Mouse (Mus musculus): ENCODE measurements at regions not wholly inside any gene's neighbourhood (a gene's known extent, or its start where the extent isn't known, plus 50 kb on each side); places are given as distances from the start of the nearest gene placed in this dataset.

DNA sequence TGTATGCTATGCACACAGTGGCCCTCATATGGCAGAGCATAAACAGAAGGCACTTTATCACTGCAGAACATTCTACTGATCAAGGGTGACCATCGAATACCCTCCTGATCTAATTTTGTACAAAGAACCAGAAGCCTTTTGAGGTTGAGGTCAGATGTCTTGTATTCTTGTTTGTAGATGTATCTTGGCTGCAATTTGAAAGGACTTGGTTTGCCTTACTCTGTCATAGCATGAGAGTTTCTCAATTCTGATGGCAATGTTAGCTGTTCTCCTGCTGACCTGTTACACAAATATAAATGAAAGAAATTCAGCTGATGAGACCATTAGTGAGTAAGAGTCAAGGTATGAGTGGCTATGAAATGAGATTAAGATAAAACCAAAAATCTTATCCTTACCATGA is 199.1 kb upstream of the Aldoart1 start:
- no peaks in the 10 kb centered on the region for H3K36me3 ChIP-seq
- H3K9me3 ChIP-seq (replicated peaks), result no peaks in the 10 kb centered on the region
- WGBS, result 85% methylated on average over 1 of the region's 1 CpGs
- H3K4me3 ChIP-seq, result no peak overlapping the region
- H3K27ac ChIP-seq, result no peak overlapping the region
- DNase-seq (ENCODE audit: low spot score), result no peak
- no peaks in the 10 kb centered on the region for H3K4me1 ChIP-seq
- H3K27me3 ChIP-seq (ENCODE audit: low read depth, poor library complexity, severe bottlenecking), result peaks cover 45% of the 10 kb centered on the region

- H3K27me3 ChIP-seq (ENCODE audit: low read depth, poor library complexity, severe bottlenecking), result peaks cover 53% of the 10 kb centered on the region
- H3K36me3 ChIP-seq, result no peaks in the 10 kb centered on the region
- H3K27ac ChIP-seq, result no peak overlapping the region
- H3K4me1 ChIP-seq, result peaks cover 5% of the 10 kb centered on the region; the same call in 1 of the 2 replicates
- H3K4me3 ChIP-seq, result no peak overlapping the region
- H3K9me3 ChIP-seq (replicated peaks), result no peaks in the 10 kb centered on the region
- WGBS, result 74% methylated on average over 2 of the region's 2 CpGs
- no peak for DNase-seq (ENCODE audit: low spot score)
These were observed 195.4 kb upstream of the Aldoart1 start for GRCm38 (mm10) chr4:73047804-73048203.

DNA sequence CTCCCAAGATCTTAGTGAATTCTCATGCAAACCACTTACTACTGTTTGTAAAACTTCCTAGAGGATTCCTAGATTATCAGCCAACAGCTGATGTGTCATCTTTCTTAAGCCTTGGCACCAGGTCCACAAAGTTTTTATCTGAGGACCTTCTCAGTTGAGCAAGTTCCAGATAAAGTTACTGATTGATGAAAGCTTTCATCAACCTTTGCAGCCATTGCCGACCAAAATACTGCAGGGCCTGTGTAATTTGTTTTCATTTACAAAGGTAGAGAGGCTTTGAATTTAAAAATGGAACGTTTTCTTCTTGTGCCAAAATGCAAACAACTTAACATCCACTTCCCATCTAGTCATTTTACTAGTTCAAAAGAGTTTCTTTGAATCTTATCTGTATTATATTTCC is 191.9 kb upstream of the Aldoart1 start:
- Histone ChIP-seq H3K36me3 (no peaks in the 10 kb centered on the region), H3K9me3 (replicated peaks) (no peaks in the 10 kb centered on the region)
- 19% methylated on average over 2 of the region's 2 CpGs for WGBS

DNA sequence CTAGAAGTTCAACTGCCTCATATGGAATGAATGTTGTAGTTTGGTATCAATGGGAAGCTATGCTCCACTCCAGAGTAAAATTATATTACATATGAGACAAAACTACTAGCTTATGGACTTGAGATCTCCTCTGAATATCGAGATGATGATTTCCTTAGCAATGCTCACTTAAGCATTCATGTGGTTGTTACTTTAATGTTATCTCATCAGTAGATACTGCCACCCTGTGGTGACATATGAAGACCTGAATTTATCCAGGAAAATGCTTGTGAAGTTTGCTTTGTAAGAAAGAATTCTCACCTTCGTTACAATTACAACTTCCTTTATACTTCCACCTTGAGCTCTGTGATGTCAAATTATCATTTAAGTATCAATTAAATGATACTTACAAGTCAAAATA is 190.2 kb upstream of the Aldoart1 start:
- 43% methylated on average over 2 of the region's 2 CpGs for WGBS
- Histone ChIP-seq H3K4me3 (no peak overlapping the region), H3K4me1 (peaks cover 5% of the 10 kb centered on the region), H3K9me3 (replicated peaks) (no peaks in the 10 kb centered on the region), H3K27me3 (ENCODE audit: low read depth, poor library complexity, severe bottlenecking) (peaks cover 29% of the 10 kb centered on the region), H3K27ac (no peak overlapping the region), H3K36me3 (no peaks in the 10 kb centered on the region)
- no peak for DNase-seq (ENCODE audit: low spot score)

More for the DNA sequence above, 191.9 kb upstream of the Aldoart1 start:
- Histone ChIP-seq H3K4me3 (no peak overlapping the region), H3K27me3 (ENCODE audit: low read depth, poor library complexity, severe bottlenecking) (peaks cover 46% of the 10 kb centered on the region), H3K4me1 (peaks cover 5% of the 10 kb centered on the region), H3K27ac (no peak overlapping the region)
- DNase-seq (ENCODE audit: low spot score), result no peak

DNA sequence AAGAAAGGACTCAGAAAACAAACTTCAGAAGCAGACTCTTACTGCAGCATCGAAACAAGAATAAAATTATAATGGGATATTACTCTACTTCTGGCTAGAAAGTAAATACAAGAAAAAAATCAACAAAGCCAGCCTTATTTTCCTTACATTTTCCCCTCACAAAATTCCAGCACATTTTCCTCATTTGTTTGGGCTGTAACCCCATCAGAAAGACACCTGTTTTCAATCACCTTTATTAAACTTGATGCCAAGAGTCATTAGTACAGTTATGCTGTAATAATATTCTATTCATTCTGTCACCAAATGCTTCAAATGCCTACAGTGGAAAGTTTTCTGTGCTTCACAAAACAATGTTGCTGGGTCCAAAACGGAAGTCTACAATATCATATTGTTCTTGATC is 189.1 kb upstream of the Aldoart1 start:
- 87% methylated on average over 2 of the region's 2 CpGs for WGBS
- no peak for DNase-seq (ENCODE audit: low spot score)

GRCm38 (mm10) chr4:72997686-72998085 is 145.3 kb upstream of the Aldoart1 start:
- H3K27ac ChIP-seq, result no peak overlapping the region
- no peaks in the 10 kb centered on the region for H3K9me3 ChIP-seq (replicated peaks)
- H3K4me3 ChIP-seq, result no peak overlapping the region
- H3K4me1 ChIP-seq, result no peaks in the 10 kb centered on the region
- no peak for DNase-seq (ENCODE audit: low spot score)
- H3K36me3 ChIP-seq, result no peaks in the 10 kb centered on the region
- H3K27me3 ChIP-seq (ENCODE audit: low read depth, poor library complexity, severe bottlenecking), result no peaks in the 10 kb centered on the region
- WGBS, result 72% methylated on average over 1 of the region's 1 CpGs

More for the DNA sequence above, 189.1 kb upstream of the Aldoart1 start:
- H3K9me3 ChIP-seq (replicated peaks), result no peaks in the 10 kb centered on the region
- H3K4me1 ChIP-seq, result peaks cover 5% of the 10 kb centered on the region
- H3K27me3 ChIP-seq (ENCODE audit: low read depth, poor library complexity, severe bottlenecking), result peaks cover 17% of the 10 kb centered on the region
- no peak overlapping the region for H3K27ac ChIP-seq
- H3K4me3 ChIP-seq, result no peak overlapping the region
- no peaks in the 10 kb centered on the region for H3K36me3 ChIP-seq

GRCm38 (mm10) chr4:72996102-72996501 is 143.7 kb upstream of the Aldoart1 start:
- 92% methylated on average over 2 of the region's 2 CpGs for WGBS
- H3K4me3 ChIP-seq, result no peak overlapping the region
- H3K27me3 ChIP-seq (ENCODE audit: low read depth, poor library complexity, severe bottlenecking), result no peaks in the 10 kb centered on the region
- no peaks in the 10 kb centered on the region for H3K36me3 ChIP-seq
- no peak for DNase-seq (ENCODE audit: low spot score)
- H3K9me3 ChIP-seq (replicated peaks), result no peaks in the 10 kb centered on the region
- H3K4me1 ChIP-seq, result no peaks in the 10 kb centered on the region
- no peak overlapping the region for H3K27ac ChIP-seq

DNA sequence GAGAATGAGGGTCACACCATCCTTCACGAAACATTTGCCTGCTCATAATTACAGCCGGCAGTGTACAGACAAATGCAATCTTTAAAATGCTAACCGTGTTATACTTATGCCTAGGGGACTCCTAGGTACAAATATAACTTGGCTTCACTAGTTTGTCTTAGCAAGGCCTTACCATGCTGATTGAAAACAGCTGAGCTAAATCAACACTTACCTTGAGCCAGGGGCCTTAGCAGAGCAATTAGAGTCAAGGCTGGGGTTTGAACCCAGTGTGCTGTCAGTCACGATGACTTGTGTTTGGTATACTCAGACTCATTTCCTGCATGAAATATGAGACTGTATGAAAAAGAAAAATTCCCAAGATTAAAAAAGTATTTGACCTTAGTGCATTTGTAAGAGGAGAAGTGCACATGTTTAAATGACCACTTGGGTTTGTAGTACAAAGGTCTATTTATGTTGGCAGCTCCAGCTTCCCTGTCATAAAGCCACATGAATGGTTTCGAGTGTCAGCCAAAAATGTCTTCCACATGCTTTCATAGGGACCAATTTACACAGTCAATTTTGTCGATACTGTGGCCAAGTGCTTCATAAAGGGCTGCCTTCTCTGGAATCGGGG is 94.0 kb upstream of the Aldoart1 start:
- Histone ChIP-seq H3K27ac (no peak overlapping the region), H3K27me3 (ENCODE audit: low read depth, poor library complexity, severe bottlenecking) (no peaks in the 10 kb centered on the region), H3K4me1 (no peaks in the 10 kb centered on the region), H3K4me3 (no peak overlapping the region), H3K9me3 (replicated peaks) (no peaks in the 10 kb centered on the region), H3K36me3 (no peaks in the 10 kb centered on the region)
- 43% methylated on average over 7 of the region's 7 CpGs for WGBS
- DNase-seq (ENCODE audit: low spot score), result peak; percentile 56

- Histone ChIP-seq H3K27me3 (ENCODE audit: low read depth, poor library complexity, severe bottlenecking) (no peaks in the 10 kb centered on the region), H3K4me3 (no peak overlapping the region), H3K9me3 (replicated peaks) (no peaks in the 10 kb centered on the region), H3K36me3 (no peaks in the 10 kb centered on the region), H3K4me1 (no peaks in the 10 kb centered on the region), H3K27ac (no peak overlapping the region)
- no peak for DNase-seq (ENCODE audit: low spot score)
- WGBS, result 84% methylated on average over 3 of the region's 3 CpGs
These were observed 71.0 kb upstream of the Aldoart1 start for GRCm38 (mm10) chr4:72923396-72923795.

DNA sequence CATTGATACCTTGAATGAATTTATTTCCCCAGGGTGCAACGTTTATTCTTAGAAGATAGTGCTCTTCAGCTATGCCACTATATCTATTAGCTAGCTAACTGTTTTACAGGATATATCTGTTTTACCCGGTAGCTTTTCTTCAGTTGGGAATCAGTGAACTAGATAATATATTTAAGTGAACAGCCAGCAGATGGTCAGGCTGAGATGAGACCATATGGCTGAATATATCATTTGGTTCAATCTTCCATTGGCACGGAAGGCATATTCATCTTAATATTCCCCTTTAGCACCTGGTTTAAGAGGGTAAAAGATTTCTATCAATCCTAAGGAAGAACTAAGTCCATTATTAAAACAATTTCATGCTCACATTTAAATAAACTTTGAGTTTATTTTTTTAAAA is 62.6 kb upstream of the Aldoart1 start:
- Histone ChIP-seq H3K4me1 (no peaks in the 10 kb centered on the region), H3K36me3 (no peaks in the 10 kb centered on the region), H3K27ac (no peak overlapping the region), H3K4me3 (no peak overlapping the region), H3K27me3 (ENCODE audit: low read depth, poor library complexity, severe bottlenecking) (no peaks in the 10 kb centered on the region), H3K9me3 (replicated peaks) (no peaks in the 10 kb centered on the region)
- WGBS, result 90% methylated on average over 3 of the region's 3 CpGs
- DNase-seq (ENCODE audit: low spot score), result no peak

Data from limb, embryonic 10.5 days (tissue).